In genomic region chr7:130670358-130670757, GRCm38 (mm10) we compare ENCODE assay signal across 9 mouse cellular contexts.
DNase-seq lines count a peak whose midpoint lies in the region; ATAC-seq and TF ChIP-seq lines count a peak whose summit lies in the region.
"Had no signal": no experiment of that assay in that cellular context is flagged by ENCODE, and none has a peak within 500 bp of the region (broad histone marks: within the 10 kb centered on the region; RNA-seq: fewer than 3 reads in every experiment).

No protein-coding gene starts in this region.

- no peak for TF ChIP-seq CTCF in heart, adult 2 months (IDR thresholded peaks at IDR 0.05)
- no peak for TF ChIP-seq CTCF in intestine, postnatal 0 days (IDR thresholded peaks at IDR 0.05; ENCODE audit: low read depth)

- H3K4me2 ChIP-seq in hindbrain, embryonic 16.5 days (ENCODE audit: low read length), result no peak overlapping the region
- no peak overlapping the region for H3K4me2 ChIP-seq in intestine, postnatal 0 days (replicated peaks; ENCODE audit: low read depth)
- H3K4me2 ChIP-seq: liver, embryonic 13.5 days had no signal

- peaks cover 1% of the 10 kb centered on the region; the same call in 1 of the 2 replicates for H3K79me2 ChIP-seq in heart, adult 2 months (replicated peaks; ENCODE audit: control insufficient read depth, insufficient read depth, low read length)

- peaks cover 4% of the 10 kb centered on the region; the same call in 1 of the 2 replicates for H3K9me3 ChIP-seq in hindbrain, embryonic 10.5 days
- H3K9me3 ChIP-seq in hindbrain, embryonic 16.5 days (ENCODE audit: control insufficient read depth, low read length), result no peaks in the 10 kb centered on the region
- H3K9me3 ChIP-seq in intestine, postnatal 0 days (ENCODE audit: control insufficient read depth), result no peaks in the 10 kb centered on the region
- H3K9me3 ChIP-seq: liver, embryonic 13.5 days had no signal

- H3K27me3 ChIP-seq in hindbrain, embryonic 10.5 days (ENCODE audit: insufficient read depth, poor library complexity, severe bottlenecking), result no peaks in the 10 kb centered on the region
- no peaks in the 10 kb centered on the region for H3K27me3 ChIP-seq in hindbrain, embryonic 16.5 days (replicated peaks; ENCODE audit: control insufficient read depth, insufficient read depth, low read length)
- H3K27me3 ChIP-seq in heart, adult 2 months (ENCODE audit: control insufficient read depth, insufficient read depth, low read length), result no peaks in the 10 kb centered on the region
- no peaks in the 10 kb centered on the region for H3K27me3 ChIP-seq in intestine, postnatal 0 days (replicated peaks; ENCODE audit: control insufficient read depth, insufficient read depth, low read length)
- H3K27me3 ChIP-seq: liver, embryonic 13.5 days had no signal

- peak; percentile 54 for TF ChIP-seq POLR2A in heart, adult 2 months (IDR thresholded peaks at IDR 0.05; ENCODE audit: insufficient read depth, low read depth, low read length)

- H3K4me3 ChIP-seq in hindbrain, embryonic 10.5 days, result no peak overlapping the region
- no peak overlapping the region for H3K4me3 ChIP-seq in hindbrain, embryonic 16.5 days (ENCODE audit: low read length)
- H3K4me3 ChIP-seq in heart, adult 2 months, result no peak overlapping the region
- no peak overlapping the region for H3K4me3 ChIP-seq in intestine, postnatal 0 days (ENCODE audit: low read depth, low read length)
- H3K4me3 ChIP-seq: liver, embryonic 13.5 days had no signal

- H3K36me3 ChIP-seq in hindbrain, embryonic 10.5 days, result peaks cover 6% of the 10 kb centered on the region
- H3K36me3 ChIP-seq in hindbrain, embryonic 16.5 days (ENCODE audit: control insufficient read depth, insufficient read depth, low read length), result no peaks in the 10 kb centered on the region
- peaks cover 20% of the 10 kb centered on the region for H3K36me3 ChIP-seq in heart, adult 2 months (ENCODE audit: control insufficient read depth, insufficient read depth, low read length)
- peaks cover 13% of the 10 kb centered on the region; the same call in 1 of the 2 replicates for H3K36me3 ChIP-seq in intestine, postnatal 0 days (ENCODE audit: control insufficient read depth, insufficient read depth)
- H3K36me3 ChIP-seq: liver, embryonic 13.5 days had no signal

- TF ChIP-seq EP300 in heart, adult 2 months (IDR thresholded peaks at IDR 0.05; ENCODE audit: insufficient read depth, low read depth, low read length), result peak; percentile 94

- ATAC-seq in hindbrain, embryonic 16.5 days, result no peak
- ATAC-seq in intestine, postnatal 0 days, result no peak

- DNase-seq in hindbrain, embryonic 10.5 days (ENCODE audit: low spot score), result peak; percentile 15
- peak; percentile 50 to 68 for DNase-seq in heart, adult 2 months
- peak; percentile 70 for DNase-seq in lung, postnatal 36 days
- no peak for DNase-seq in adipocyte (ENCODE audit: low spot score)
- DNase-seq in spleen, postnatal 36 days (ENCODE audit: low spot score in 2 of 2), result no peak
- DNase-seq in left cerebral cortex, adult 11 months (ENCODE audit: low spot score), result no peak
- DNase-seq: liver, embryonic 13.5 days had no signal

- H3K9ac ChIP-seq in hindbrain, embryonic 16.5 days (ENCODE audit: low read depth, low read length), result no peak overlapping the region
- no peak overlapping the region for H3K9ac ChIP-seq in heart, adult 2 months (ENCODE audit: low read depth, low read length)
- no peak overlapping the region for H3K9ac ChIP-seq in intestine, postnatal 0 days (ENCODE audit: low read depth, low read length)
- H3K9ac ChIP-seq: liver, embryonic 13.5 days had no signal

- 66% methylated on average over 4 of the region's 4 CpGs for whole genome bisulfite sequencing in hindbrain, embryonic 10.5 days
- 73% methylated on average over 4 of the region's 4 CpGs for WGBS in hindbrain, embryonic 16.5 days
- 20% methylated on average over 4 of the region's 4 CpGs for WGBS in heart, adult 2 months
- 71% methylated on average over 4 of the region's 4 CpGs for WGBS in intestine, postnatal 0 days

- intact Hi-C loops in heart, adult 2 months (cut with DNase I), result loop anchor here (1.0 kb wide), 1 partner anchor 13 kb away; no protein-coding TSS in a partner anchor

- H3K27ac ChIP-seq in hindbrain, embryonic 10.5 days, result peak overlapping the region; percentile 79
- H3K27ac ChIP-seq in hindbrain, embryonic 16.5 days (ENCODE audit: low read depth, low read length), result no peak overlapping the region
- H3K27ac ChIP-seq in heart, adult 2 months, result peak overlapping the region; percentile 80
- peak overlapping the region; percentile 35; the same call in 1 of the 2 replicates for H3K27ac ChIP-seq in intestine, postnatal 0 days (ENCODE audit: low read depth, low read length)

- peaks cover 64% of the 10 kb centered on the region for H3K4me1 ChIP-seq in hindbrain, embryonic 10.5 days (replicated peaks)
- H3K4me1 ChIP-seq in hindbrain, embryonic 16.5 days (ENCODE audit: control insufficient read depth, insufficient read depth, low read depth, low read length), result peaks cover 20% of the 10 kb centered on the region
- peaks cover 44% of the 10 kb centered on the region for H3K4me1 ChIP-seq in heart, adult 2 months (ENCODE audit: control insufficient read depth, insufficient read depth, low read length)
- H3K4me1 ChIP-seq in intestine, postnatal 0 days (replicated peaks; ENCODE audit: control insufficient read depth, insufficient read depth, low read length), result peaks cover 15% of the 10 kb centered on the region

Comparison
In these comparisons a context has a peak if more than half of its experiments do, and no peak if none do; other contexts are left out.
1. DNase-seq: peak in hindbrain, embryonic 10.5 days (single experiment), heart, adult 2 months (2 of 2) and lung, postnatal 36 days (single experiment); none in adipocyte (single experiment), spleen, postnatal 36 days (0 of 2) and left cerebral cortex, adult 11 months (single experiment).